Mouse (Mus musculus): ENCODE data around the gene Hmx1.
A peak's percentile ranks its signal among the peaks of the same experiment; 100 is the strongest.

Hmx1 gene

DNA sequence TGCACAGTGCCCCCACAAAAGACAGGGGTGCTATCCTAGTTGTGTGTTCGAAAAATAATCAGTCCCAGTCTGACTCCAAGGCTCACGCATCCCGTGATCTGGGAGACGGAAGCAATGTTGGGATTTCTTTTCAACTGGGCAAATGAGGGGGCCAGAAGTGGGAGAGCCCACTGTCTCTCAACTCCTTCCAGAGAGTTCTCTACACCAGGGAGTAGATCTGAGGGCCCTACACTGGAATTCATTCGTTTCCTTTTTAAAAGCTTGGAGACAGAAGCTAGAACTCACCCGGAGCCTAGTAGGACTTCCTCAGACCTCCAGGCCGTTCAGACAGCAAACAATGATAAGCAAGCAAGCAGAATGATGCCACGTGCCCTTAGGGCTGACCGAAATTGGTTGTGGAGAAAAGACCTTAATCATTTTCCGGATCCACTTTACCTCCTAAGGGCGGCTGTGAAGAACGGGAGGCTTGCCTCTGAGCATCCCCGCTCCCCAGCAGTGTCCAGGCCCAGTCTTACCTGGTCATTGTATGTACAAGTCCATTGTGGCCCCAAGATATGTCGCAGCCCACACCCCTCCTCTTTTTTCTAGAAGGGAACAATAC is 9.5 kb downstream of the Hmx1 start:
- no peak for DNase-seq

DNA sequence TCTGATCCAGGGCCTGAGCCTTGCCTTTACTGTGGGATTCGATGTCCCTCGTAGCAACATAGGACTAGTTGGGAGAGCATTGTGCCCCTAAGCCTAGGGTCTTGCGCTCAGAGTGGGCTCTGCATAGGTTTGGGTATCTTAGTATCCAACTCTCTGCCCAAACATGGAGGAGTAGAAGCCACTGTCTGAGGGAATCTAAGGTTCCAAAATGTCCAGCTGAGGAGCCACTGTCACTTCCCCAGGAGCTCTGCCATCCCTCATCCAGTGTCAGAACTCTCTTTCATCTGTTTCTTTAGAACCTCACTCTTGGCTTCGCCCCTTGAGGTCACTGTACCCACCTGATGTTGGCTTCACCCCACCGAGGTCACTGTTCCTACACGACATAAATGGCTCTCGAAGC is 10.2 kb downstream of the Hmx1 start:
- DNase-seq: no peak

DNA sequence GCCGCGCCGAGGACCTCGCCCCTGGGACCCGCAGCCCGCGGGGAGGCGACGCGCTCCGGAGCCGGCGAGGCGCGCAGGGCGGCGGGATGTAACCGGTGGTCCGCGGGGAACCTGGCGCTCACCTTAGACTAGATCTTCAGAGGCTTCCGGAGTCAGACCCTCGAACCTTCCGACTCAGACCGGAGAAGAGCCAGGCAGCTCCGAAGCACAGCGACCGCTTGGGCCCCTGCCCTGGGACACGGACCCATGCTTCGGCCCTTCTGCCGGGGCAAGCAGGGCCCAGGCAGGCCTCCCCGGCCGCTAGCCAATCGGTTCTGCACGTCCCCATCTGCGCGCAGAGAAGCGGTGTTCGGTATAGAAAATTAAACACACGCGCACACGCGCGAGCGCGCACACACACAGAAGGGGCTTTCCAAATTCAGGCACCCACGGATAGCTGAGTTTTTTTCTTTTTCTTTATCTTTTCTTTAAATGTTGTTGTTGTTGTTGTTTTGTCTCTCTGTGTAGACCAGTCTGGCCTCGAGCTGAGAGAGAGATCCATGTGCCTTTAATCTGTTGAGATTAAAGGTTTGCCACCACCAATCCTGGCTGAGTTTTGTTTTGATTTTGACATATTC is 10.9 kb downstream of the Hmx1 start:
- peak in 1 of 2 experiments; percentile 31 for DNase-seq

DNA sequence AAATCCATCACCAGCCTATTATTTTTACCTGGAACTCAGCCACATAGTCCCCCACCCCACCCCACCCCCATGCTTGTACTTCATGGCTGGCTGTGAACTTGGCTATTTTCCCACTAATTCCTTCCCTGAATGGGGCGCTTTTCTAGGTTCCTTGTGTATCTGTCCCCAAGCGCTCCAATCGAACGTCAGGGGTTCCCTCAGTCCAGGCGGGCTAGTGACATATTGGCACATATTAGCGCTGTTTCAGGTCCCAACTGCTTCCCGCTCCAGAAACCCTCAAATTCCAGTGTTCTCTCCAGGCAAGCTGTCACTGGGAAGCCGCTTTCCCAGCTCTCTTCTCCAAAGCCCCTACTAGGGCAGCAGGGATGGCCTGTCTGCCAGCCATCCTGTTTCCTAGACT is 12.3 kb downstream of the Hmx1 start:
- no peak for DNase-seq

DNA sequence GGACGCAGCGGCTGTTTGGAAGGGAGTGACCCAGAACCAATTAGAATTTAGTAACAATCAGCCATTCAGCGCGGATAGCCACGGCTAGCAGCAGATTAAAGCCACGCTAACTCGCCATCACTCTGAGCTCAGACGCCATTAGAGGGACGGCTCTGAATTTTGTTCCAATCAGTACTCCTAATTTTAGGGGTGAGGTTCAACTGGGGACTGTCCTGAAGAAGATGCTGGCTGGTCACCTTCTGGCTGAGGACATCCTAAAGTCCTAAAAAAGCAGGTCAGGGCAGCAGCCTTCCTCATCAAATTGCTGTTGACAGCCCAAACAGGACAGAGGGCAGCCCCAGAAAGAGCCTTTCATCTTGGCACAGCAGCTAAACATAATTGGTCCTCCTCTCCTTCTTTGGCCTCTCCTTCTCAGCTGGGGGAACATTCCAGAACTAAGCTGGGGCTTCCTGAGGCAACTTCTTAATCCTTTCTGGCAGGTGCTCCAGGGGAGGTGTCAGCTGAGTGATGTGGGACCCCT is 18.6 kb downstream of the Hmx1 start:
- no peak for DNase-seq

DNA sequence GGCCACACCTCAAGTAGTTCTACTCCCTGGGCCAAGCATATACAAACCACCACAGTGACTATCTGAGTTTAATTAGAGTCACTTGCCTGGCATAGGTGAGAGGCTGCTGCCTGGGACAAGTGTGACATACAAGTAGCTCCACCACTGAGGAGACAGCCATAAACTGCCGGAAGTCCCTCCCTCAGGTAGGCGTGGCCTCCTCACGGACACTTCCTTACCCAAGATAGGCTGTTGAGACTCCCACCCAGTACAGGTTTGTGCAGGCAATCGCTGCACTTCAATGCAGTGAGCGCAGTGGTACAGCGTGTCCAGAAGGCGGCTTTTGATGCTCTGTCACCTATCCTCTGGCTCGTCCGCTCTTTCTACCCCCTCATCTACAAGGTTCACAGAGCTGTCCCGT is 22.1 kb downstream of the Hmx1 start:
- DNase-seq: no peak

DNA sequence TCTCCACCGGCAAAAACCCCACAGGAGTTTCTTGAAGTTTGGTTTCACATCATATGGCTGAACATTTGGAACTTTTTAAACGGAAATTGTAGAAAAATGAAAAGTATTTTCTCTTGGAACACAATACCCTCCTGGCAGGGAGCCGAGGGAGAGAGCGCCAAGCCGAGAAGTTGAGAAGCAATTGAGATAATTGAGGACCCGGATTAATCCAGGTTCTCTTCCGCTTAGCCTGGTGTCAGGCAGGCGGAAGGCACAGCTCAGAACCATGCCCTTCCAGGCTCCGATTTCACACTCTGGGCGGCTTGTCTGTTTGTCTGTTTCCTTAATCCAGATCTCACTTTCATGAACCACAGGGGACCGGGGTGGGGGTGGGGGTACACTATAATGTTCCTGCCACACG is 23.9 kb downstream of the Hmx1 start:
- peak in 1 of 2 experiments; percentile 41 for DNase-seq

DNA sequence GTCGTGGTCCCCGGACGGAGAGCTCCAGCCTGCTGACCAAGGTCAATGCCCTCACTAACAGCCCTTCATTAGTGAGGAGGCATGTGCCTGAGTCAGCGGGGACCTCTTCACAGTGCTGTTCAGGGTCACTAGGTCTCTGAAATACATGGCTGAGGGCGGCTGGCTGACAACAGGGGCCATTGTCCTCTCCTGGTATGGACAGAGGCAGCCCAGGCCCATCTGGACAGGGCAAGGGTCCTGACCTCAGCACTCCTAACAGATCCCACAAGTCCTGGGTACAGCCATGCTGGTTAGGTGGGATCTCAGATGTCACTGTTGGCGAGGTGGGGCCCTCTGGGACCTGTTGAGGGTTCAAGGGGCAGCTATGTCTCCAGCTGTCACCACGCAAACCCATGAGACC is 28.8 kb downstream of the Hmx1 start:
- DNase-seq: no peak

DNA sequence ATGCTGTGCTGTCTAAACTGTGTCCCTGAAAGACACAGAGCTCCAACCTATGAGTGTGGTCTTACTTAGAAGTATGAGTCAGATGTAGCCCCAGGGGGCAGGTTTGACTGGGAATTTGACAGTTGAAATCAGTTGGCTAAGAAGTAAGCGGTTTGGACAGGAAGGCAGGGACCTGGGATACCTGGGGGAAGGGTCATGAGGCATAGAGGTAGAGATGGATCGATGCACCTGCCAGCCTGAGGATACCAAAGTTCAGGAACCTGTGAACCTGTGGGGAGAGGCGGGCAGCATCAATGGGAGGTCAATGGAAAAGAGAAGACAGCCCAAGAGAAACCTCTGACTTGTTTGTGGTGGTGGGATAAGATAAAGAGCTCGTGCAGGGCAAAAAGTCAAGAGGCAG is 32.7 kb downstream of the Hmx1 start:
- no peak for DNase-seq

DNA sequence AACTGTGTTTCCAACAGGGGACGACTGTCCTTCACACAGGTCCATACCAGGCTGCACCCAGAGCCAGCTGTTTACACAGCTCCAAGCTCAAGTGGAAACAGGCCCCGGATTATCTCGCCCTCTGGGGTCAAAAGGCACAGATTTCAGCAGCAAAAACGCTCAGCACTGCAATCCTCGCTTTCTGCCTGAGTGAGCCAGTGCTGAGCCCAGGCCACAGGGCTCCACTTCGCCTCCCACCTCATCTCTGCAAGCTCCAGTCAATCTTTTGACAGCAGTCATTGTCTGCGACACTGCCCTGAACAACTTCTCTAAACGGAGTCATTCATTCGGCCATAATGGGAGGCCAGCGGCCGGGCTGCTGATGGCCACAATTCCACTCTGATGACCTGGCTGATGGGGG is 36.3 kb downstream of the Hmx1 start:
- DNase-seq: peak; percentile 5 to 35

DNA sequence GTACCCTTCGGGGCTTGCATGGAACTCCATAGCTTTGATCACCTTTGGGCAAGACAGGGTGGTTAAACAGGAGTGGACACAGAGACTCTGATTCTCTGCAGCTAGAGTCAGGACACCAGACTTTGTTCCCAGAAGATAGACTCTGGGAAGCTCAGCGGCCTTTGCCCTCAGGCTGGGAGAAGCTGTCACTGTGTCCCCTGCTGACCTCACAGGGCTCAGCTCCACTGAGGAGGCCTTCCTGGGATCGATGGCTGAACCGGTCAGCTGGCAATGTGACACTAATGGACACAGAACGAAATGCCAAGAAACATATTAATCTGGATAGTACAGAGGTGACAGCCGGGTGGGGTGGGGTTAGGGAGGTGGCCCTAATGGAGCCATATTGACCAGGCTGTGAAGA is 39.0 kb downstream of the Hmx1 start:
- no peak for DNase-seq

DNA sequence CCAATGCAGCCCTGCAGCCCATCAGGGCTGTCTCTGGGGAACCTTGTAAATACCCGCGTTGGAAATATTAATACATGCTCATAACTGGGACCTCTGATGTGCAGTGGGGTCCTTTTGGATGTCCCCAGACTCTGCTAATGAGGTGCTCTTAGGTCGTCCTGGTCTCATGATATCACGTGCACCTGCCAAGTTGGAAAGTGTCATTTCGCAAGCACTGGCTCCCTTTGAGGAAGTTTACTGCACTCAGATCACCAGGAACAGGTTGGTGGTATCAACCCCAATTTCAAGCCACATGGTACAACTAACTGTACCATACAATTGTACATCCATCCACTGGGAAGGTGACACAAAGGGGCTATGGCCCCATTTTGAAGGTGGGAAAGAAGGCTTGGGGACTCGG is 39.5 kb downstream of the Hmx1 start:
- no peak for DNase-seq

DNA sequence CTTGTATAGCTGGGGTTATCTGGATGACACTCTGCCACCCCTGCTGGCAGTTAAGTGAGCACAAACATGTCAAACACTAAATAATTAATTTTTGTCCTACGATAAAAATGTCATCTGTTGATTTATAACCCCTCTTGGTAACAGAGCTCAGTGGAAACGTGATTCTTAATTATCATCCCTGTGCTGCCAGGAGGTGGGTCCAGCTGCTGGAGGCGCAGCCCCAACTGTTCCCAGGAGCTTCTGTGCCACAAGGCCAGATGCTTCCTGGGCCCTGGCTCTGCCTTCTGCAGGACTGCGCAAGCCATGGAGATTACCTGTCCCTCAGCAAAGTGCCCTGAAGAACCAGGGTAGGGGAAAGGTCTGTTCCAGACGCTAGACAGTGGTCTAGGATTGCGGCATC is 43.2 kb downstream of the Hmx1 start:
- no peak for DNase-seq

DNA sequence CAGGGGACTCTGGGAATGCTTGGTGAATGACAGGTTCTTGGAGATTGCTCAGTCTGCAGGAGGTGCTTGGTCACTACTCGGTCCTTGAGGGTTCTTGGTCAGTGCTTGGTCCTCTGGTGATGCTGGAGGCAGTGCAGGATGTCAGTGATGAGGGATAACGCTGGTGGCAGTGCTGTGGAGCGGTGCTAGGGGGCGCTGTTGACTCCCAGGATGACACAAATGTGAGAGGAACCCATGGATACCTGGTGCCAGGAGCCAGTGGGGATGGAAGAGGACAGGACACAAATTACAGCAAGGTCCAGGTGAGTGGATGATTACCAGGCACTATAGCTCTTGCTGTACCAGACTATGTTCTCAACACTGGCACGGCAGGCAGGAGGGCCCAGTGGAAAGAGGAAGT is 45.1 kb downstream of the Hmx1 start:
- peak in 1 of 2 experiments; percentile 21 for DNase-seq

DNA sequence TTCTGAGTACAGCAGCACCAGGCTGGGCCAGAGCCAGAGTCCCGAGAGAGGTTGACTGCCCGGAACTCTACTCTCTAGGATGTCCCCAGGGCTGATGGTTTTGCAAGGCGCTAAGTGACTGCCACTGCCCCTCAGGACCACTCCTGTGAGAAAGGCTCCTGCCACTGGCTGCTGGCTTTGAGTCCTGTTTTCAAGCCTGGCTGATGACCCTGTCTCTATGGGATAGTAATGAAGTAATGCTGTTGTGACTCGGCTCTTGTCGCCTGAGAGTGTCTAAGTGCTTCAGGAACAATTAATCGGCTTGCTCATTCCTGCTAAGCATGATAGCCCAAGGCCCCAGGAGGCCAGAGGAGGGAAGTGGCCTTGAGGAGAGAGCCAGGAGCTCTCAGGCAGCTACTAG is 45.8 kb downstream of the Hmx1 start:
- DNase-seq: no peak

DNA sequence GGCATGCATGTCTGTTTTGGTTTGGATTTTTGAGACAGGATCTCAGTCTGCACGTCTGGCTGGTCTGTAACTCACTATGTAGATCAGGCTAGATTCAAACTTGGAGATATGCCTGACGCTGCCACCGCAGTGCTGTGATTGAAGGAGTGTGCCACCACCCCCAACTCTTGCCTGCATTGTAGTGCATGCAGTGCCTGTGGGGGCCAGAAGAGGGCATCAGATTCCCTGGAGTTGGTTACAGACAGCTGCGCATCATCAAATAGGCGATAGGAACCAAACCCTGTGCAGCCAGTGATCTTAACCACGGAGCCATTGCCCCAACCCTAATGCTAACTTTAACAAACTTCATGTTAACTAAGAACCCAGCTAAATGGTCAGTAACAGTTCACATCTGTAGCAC is 49.9 kb downstream of the Hmx1 start:
- no peak for DNase-seq

DNA sequence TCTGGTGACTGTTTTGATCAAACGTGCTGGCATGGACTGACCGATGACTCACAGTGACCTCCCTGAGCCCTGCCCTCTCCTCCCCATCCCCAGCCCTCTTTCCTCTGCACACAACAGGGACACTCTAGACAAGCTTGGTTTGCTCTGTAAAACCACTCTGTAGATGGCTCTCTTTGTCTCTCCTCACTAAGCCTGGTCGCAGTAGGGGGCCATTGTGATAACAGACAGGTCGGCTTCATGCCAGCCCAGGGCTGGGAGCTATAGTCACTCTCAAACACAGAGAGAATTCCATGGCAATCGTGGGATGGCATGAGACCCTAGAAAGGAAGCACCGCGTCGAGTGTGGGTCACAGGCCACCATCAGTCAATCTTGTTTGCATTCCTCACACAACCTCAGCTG is 51.6 kb downstream of the Hmx1 start:
- no peak for DNase-seq

DNA sequence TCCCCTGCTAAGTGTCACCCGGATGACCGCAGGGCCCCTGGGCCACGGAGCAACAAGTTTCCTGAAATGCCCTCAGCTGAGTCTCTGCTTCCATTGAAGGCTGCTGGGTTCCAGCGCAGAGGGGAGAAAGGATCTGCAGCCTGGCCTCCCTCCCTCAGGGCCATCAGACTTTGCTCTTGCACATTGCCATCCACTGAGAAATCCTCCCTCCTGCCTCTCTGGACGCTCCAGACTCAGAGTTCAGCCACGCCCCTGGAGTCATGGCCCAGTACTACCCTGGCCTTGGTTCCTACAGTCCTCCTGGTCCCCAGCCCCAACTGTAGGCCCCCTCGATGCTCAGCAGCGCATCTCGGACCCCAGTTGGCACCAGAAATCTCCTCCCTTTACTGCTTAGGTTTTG is 52.5 kb downstream of the Hmx1 start:
- no peak for DNase-seq

DNA sequence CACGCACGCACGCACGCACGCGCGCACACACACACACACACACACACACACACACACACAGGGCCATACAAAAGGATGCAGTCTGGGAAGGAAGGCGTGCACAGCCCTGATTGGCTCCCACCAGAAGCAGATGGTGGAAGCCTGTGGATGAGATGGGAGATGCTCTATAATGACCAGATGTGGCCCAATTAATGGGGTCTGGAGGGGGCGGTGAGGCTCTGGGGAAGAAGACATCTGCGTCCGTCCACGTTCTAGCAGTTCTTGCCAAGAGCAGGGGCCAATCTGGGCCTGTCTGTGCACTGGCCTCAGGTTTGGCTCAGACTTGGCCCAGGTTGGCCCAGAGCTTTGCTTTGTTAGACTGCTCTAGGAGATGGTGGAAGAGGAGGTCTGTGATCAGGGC is 55.8 kb downstream of the Hmx1 start:
- no peak for DNase-seq

DNA sequence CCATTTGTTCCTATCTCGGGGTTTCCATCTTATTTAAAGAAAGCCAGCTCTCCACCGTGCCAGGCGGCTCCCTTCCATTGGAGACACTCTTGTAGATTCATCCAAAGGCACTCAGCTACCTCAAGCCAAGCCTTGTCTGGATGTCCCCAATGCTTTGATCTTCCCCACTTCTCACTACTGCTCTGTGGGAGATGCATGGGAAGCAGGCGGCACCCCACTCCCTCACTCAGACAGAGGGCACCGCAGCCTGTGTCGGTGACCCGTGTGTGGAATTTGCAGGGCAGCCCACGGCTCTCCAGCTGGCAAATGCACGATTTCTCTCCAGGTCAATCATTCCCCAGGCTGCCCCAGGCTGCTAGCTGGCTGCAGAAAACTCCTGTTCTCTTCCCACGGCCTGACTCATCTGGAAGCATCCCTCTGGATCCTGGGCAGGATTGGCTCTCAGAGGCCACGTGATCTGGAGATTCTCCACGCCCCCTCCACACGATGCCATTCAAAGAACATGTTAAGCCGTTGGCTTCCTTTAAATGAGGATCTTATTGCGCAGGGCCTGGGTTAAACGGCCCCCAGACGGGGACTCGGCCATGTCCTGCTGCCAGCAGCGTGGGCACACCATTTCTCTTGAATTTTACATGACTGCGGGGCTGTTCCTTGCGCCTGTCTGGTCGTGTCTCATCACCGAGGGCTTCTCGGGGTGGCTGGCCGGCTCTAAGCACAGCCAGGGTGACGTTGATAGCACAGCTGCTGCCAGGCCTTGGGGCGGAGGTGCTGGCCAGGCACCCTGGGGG is 58.9 kb downstream of the Hmx1 start:
- peak; percentile 59 to 67 for DNase-seq
